Mouse (Mus musculus) NIH3T3 (cell line): ENCODE results near the gene Kif14.
"Not testable (repeated sequence)": the region's sequence is repeated elsewhere in the genome, so short reads cannot be mapped to it uniquely, and the experiment has no call there.

Experiments
- DNase-seq: peaks from one replicate; pipeline ENCODE4 v3.0.0-alpha.2; 2012; ENCODE audit warnings: low read depth

Gene Kif14

GRCm38 (mm10) chr1:136556643-136557042, 90.5 kb downstream of the Kif14 start:
- not testable (repeated sequence) for DNase-seq

- no peak for DNase-seq
Observed at GRCm38 (mm10) chr1:136557436-136557835, 91.3 kb downstream of the Kif14 start.

GRCm38 (mm10) chr1:136558762-136559161, 92.6 kb downstream of the Kif14 start:
- DNase-seq: no peak

- no peak for DNase-seq
Observed at GRCm38 (mm10) chr1:136559284-136559683, 93.1 kb downstream of the Kif14 start.

DNA sequence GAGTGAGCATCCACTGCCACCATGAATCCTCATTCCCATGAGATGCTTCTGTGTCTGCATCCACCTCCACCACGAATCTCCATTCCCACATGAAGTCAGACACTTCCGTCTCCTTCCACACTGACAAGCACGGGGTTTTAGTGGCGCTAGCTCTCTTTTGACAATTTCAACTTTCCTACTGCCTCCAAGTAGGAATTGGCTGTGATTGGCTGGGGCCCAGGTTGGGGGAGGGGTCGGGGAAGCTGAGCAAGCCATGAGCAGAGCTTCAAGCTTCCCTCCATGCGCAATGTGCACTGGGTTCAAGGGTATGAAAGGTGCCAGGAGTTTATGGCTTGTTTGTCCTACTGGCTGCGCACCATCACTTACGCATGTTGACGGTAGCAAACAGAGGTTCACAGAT, 93.6 kb downstream of the Kif14 start:
- DNase-seq: no peak

GRCm38 (mm10) chr1:136561823-136562222, 95.7 kb downstream of the Kif14 start:
- DNase-seq: no peak

DNA sequence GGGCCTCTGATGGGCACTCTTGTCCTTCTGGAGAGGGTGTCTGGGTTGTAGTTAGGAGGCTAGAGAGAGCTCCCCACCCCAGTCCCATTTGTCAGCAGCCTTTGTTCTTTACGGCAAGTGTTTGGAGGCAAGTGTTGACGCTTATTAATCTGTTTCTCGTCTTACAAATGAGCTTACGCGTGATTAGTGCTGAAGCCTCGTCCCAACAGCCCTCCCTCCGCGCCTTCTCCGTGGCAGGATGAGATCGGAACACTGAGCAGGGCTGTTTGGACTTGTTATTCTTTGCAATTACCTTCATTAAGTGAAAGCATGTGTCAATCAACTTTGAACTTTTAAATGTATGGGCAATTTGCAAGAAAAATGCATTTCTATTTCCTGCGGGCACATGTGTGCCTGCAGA, 97.0 kb downstream of the Kif14 start:
- DNase-seq: no peak

- peak; percentile 42 for DNase-seq
Observed at GRCm38 (mm10) chr1:136564963-136565362, 98.8 kb downstream of the Kif14 start.

- no peak for DNase-seq
Observed at GRCm38 (mm10) chr1:136566386-136566785, 100.2 kb downstream of the Kif14 start.

DNA sequence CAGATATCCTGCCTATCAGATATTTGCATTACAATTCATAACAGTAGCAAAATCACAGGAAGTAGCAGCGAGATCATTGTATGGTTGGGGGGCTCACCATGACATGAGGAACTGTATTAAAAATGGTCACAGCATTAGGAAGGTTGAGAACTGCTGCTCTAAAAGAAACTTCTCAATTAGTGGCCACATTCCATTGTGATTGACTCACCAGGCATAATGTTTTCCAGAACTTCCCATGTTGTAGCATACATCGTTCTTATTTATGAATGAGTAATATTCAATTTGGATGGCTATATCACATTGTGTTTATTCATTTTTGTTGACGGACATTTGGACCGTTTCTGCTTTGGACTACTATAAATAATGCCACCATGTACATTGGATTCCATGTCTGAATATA, 101.5 kb downstream of the Kif14 start:
- DNase-seq: peak; percentile 74

DNA sequence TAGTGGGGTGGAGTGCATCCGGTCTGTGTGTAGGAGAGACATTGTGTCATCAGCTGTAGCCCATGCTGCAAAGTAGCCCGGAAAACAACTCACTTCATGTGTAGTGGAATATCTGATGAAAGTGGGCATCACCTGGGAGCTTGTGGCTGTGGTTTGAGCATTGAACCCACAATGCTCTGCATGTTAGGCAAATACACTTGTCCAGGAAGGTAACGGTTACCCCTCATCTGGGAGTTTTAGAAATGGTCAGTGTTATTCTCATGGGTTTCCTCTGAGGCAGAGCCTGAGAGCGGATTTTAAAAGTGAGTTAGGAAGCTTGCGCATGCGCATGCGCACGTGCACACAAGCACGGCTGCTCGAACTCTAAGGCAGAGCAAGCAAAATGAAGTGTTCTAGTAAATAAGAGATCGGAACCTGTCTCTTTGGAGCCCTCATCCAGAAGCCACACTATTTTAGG, 102.6 kb downstream of the Kif14 start:
- DNase-seq: no peak

- DNase-seq: no peak
Observed at GRCm38 (mm10) chr1:136569206-136569605, 103.1 kb downstream of the Kif14 start.

DNA sequence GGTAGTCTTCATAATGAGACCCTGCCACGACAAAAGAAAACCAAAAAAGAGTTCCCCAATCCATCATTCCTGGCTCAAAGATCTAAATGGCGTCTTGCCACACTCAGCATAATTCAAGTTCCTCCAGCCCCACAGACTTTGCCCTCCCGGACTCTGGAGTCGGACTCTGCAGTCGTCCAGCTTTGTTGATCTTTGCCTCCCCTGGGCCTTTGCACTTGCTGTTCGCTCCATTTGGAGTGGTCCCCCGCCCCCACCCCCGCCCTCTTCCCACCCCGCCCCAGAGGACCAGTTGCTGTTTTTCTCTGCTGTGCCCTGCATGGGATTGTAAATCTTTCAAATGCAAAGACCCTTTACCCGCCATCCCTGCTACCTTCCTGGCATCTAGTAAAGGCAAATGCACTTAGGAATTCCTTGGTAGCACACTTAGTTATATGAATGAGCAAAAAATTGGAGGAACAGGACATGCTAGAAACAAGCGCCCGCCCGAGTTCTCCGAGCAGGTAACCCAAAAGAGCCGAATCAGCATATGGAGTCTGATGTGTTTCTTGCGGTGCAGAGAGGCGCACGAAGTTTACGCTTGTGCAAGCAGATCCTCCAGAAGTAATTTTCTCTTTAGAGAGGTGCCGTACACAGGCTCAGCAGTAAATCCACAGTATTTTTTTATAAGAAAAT, 103.6 kb downstream of the Kif14 start:
- peak; percentile 28 for DNase-seq

DNA sequence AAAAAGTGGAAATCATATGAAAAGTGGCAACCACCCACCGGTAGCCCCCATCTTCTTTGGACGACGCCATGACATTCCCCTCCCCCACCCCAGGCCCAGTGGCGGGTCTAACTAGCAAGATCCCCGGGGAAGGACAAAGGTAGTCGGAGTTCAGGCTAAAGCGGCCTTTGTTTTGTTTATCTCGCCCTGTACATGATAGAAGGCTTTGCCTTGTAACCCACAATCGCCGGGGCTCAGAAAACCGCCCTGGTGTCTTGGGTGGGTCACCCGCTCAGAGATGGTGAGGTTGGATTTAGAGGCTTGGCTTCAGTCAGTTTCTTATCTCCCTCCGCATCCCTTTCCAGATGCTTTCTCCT, 104.1 kb downstream of the Kif14 start:
- no peak for DNase-seq

DNA sequence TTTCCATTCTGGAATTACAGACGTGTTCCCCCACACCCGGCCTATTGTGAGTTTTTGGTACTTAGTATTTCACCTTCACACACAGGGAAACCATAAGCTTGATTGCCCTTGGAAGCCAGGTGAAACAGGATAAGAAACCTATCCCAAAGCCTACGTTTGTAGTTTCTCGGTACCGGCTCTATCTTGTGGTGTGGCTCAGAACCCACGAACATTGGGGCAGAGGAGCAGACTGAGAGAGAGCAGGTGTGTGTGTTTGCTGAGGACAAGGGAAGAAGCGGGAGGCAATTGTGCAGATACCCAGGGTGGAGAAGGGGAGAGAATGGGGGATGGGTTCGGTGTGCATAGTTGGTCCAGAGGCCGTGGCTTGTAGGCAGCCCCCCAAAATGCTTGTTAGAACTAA, 104.8 kb downstream of the Kif14 start:
- DNase-seq: no peak

GRCm38 (mm10) chr1:136571530-136571929, 105.4 kb downstream of the Kif14 start:
- no peak for DNase-seq

DNA sequence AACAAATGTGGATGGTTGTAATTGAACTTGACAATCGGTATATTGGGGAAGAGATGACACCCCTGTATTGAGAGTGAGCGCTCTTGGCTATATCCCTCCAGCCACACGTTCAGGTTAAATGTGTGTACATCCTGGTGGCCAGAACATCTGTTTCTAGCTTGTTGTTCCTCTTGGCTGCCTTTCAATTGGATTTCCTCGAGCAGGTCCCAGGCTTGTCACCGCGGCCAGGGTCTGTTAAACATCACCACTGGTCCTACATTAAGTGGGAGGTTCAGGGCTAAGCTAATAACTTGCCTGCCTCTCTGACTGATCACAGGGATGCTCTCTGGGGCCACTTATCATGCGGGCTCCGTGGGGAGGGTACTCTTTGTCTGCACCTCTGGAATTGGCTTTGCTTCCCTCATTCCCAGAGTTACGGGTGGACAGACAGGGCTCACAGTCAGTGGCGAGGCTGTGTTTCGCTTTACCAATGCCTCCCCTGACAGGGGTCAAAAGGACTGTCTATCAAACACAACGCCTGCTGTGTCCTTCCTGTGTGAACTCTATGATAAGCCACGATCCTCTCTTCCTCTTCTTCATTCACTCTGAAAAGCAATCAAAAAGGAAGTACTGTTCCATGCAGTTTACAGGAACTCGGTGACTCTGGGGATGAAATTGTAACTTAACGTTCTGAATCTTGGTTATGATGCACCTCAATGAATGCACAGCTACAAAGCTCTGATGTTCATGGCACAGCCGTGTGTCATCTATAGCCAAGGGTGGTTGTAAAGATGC, 111.9 kb downstream of the Kif14 start:
- no peak for DNase-seq

- DNase-seq: no peak
Observed at GRCm38 (mm10) chr1:136579360-136579759, 113.2 kb downstream of the Kif14 start.

- no peak for DNase-seq
Observed at GRCm38 (mm10) chr1:136580266-136580665, 114.1 kb downstream of the Kif14 start.
